Mouse (Mus musculus) cerebellum, postnatal 36 days (tissue): ENCODE results near the gene Rab3ip.

Experiments
- DNase-seq, 2 experiments: peaks; one replicate each; pipeline ENCODE4 v3.0.0; 2021 to 2022; ENCODE audit warnings: mixed read lengths in 2 of 2

Rab3ip gene

GRCm38 (mm10) chr10:116957867-116958551 is 7.4 kb upstream of the Rab3ip start:
- DNase-seq: no peak

GRCm38 (mm10) chr10:116956483-116957158 is 6.1 kb upstream of the Rab3ip start:
- no peak for DNase-seq

GRCm38 (mm10) chr10:116955191-116955590 is 4.6 kb upstream of the Rab3ip start:
- DNase-seq: no peak

DNA sequence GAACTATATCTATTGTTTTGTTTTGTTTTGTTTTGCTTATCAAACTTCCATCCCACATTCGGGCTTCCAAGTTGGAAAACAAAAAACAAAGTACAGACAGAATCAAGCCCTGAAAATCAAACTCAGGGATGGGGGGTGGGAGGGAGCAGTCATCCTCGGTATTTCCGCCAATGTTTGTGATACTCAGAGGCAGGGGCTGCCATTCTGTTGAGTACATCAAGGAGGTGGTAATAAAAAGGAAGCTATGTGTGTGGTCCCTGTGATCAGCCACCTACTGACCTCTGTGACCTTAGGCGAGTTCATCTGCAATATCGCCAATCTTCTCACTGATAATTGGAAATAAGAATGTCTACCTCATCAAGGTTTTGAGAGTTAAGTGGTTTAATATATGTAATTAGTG is 317 bp upstream of the Rab3ip start:
- no peak for DNase-seq

GRCm38 (mm10) chr10:116949111-116950008 is 1.2 kb downstream of the Rab3ip start:
- peak; percentile 36 to 56 for DNase-seq

GRCm38 (mm10) chr10:116948414-116948813 is 2.2 kb downstream of the Rab3ip start:
- DNase-seq: no peak

DNA sequence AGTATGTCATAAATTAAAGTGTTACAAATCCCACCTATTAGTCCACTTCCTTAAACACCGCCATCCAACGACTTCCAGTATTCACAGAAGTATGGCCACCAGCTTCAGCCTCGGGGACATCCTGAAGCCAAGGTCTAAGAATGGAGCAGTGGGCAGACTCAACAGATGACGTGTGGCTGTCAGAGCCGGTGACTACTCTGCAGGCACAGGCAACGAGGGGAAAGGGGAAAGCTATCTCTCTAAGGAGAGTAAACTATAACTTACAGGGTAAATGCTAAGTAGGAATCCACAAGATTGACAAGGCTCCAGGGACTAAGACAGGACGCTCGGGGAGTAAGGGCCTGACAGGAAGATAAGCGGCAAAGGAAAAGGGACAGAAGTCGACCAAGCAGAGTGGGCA is 5.6 kb downstream of the Rab3ip start:
- DNase-seq: no peak

- DNase-seq: no peak
These were observed 6.4 kb downstream of the Rab3ip start for GRCm38 (mm10) chr10:116944144-116944543.

DNA sequence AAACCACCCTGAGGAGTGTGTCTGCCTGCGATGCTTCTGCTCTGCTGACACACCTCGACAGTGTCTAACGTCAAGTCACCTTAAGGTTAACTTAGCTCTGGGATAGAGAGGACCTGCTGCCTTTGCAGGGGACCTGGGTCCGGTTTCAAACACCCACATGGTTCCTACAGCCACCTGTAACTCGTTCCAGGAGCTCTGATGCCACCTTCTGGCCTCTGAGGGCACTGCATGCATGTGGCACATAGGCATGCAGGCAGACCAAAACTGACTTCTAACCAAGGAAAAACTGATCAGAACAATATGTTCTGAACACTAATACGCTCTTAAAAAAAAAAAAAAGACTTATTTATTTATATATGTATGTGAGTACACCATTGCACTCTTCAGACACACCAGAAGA is 7.5 kb downstream of the Rab3ip start:
- DNase-seq: peak in 1 of 2 experiments; percentile 23

- no peak for DNase-seq
These were observed 15.5 kb downstream of the Rab3ip start for GRCm38 (mm10) chr10:116935028-116935427.

DNA sequence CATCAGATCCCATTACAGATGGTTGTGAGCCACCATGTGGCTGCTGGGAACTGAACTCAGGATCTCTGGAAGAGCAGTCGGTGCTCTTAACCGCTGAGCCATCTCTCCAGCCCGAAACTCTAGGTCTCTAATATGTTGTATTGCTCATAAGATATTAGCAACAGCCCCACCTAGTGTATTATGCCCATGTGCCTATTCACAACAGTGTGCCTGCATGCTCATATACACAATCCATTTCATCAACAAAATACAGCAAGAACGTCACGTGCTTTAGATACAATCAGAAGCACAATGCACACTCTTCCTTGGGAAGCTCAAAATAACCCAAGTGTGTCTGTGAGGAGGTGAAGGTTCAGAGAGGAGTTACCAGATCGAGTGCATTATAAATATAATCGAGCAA is 16.8 kb downstream of the Rab3ip start:
- DNase-seq: no peak

- DNase-seq: no peak
These were observed 18.2 kb downstream of the Rab3ip start for GRCm38 (mm10) chr10:116932418-116932817.

DNA sequence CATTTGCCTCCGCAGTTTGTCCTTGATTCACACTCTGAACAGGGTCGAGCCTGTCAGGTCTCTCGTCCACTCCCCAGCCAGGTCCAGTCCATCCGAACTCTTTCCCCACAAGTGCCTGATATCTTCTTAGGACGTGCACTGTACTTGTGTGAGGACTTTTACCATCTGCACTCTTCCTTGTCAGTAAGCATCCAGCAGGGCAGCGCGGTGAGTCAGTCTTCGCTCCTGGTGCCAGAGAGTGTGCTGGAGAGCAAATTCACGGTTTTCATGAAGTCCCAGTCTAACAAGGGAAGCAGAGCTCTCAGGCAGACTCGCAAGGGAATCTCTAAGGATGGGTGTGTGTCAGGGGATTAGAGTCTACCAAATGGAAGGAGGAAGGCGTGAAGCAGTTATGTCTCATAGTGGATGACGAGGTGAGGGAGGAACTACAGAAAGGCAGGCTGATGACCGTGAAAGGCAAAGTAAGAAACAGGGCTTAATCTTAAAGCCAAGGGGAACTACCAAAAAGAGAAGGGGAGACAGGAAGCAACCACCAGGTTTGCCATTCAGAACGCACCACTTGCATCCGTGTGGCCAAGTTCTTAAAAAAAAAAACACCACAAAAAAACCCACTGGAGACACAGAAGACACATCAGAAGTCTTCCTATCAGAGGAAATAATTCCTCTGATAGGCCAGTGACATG is 18.9 kb downstream of the Rab3ip start:
- DNase-seq: peak in 1 of 2 experiments; percentile 27

- no peak for DNase-seq
These were observed 19.6 kb downstream of the Rab3ip start for GRCm38 (mm10) chr10:116930936-116931335.

- no peak for DNase-seq
These were observed 20.1 kb downstream of the Rab3ip start for GRCm38 (mm10) chr10:116930506-116930905.

DNA sequence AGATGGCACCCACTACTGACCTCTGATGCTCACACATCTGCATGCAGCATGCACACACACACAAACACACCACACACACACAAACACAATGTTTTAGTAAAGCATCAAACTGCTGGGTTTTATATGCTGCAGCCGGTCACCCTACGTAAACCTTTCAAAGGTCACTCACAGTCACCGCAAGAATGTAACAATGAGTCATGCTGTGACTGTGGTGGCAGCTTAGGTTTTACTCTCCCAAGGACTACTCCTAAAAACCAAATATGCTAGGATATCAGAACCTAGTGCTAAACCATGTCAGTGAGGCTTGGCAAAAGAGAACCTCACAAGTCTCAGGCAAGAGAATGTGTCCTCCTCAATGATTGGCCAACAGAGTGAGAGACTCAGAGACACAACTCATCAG is 21.7 kb downstream of the Rab3ip start:
- DNase-seq: no peak

DNA sequence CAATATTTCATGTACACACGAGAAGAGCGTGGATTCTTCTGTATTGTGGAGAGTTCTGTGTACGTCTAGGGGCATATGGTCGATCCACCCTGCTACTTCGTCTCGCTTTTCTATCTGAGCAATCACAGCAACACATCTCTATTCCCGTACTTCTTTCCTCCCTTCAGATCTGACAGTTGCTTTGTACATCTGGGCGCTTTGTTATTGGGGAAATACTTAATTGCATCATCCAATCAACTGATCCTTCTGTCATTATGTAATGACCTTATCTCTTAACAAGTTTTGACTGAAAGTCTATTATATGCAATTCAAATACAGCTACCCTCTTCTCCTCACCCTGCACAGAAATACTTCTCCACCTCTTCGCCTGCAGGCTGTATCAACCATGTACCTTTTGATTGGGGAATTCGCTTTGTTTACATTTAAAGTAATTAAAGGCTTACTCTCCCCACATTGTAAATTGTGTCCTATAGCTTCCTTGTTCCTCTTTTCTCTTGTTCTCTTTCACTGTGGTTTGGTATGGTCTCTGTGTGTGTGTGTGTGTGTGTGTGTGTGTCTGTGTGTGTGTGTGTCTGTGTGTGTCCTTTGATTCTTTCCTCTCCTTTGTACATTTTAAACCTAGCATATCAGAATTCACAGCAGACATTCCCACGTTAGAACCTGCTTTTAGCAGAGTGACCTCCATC is 24.0 kb downstream of the Rab3ip start:
- DNase-seq: no peak

- no peak for DNase-seq
These were observed 26.7 kb downstream of the Rab3ip start for GRCm38 (mm10) chr10:116923651-116924495.

GRCm38 (mm10) chr10:116922161-116922560 is 28.4 kb downstream of the Rab3ip start:
- no peak for DNase-seq

DNA sequence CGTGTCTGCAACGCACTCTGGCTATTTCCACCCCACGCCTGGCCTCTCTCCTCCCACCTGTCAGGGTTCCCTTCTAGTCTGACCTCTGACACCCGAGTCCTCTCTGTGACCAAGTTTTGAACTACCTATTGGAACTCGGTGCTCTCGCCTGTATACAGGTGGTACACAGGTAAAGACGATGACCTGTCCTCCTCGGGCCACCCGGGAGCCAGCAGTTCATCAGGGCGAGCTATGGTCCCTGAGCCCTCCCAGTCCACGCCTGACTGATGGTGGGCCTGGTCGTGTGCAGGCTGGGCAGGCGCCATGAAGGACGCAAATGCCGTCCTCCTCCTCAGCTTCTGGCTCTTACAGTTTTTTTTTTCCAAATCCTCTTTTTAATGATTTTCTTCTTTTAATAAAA is 29.2 kb downstream of the Rab3ip start:
- no peak for DNase-seq

GRCm38 (mm10) chr10:116920641-116921040 is 29.9 kb downstream of the Rab3ip start:
- no peak for DNase-seq
